Mouse (Mus musculus): ENCODE results near the gene Slc35e4.

The Slc35e4 gene

GRCm38 (mm10) chr11:3864343-3864742 is 50.1 kb downstream of the Slc35e4 start:
- DNase-seq (ENCODE audit: low read depth, low spot score) = no peak

GRCm38 (mm10) chr11:3863454-3864112 is 50.9 kb downstream of the Slc35e4 start, which contains the start of gene Osbp2:
Osbp2 (minus strand) TSS chr11:3863903.
- peak; percentile 31 for DNase-seq (ENCODE audit: low read depth, low spot score)

GRCm38 (mm10) chr11:3862661-3863453 is 51.6 kb downstream of the Slc35e4 start:
- DNase-seq (ENCODE audit: low read depth, low spot score) = no peak

GRCm38 (mm10) chr11:3860361-3860760 is 54.1 kb downstream of the Slc35e4 start:
- DNase-seq (ENCODE audit: low read depth, low spot score) = no peak

GRCm38 (mm10) chr11:3859778-3860177 is 54.7 kb downstream of the Slc35e4 start:
- no peak for DNase-seq (ENCODE audit: low read depth, low spot score)

- DNase-seq (ENCODE audit: low read depth, low spot score) = no peak
Observed at GRCm38 (mm10) chr11:3857902-3858301, 56.6 kb downstream of the Slc35e4 start.

All from skeletal muscle tissue, adult 2 months (tissue).